Mouse (Mus musculus): ENCODE measurements around the gene Tmed10. TPM values are rescaled to one million over a fixed set of nuclear protein-coding genes. Genes with fewer than 3 reads are reported as not detected.
A peak's percentile ranks its signal among the peaks of the same experiment; 100 is the strongest.

Gene Tmed10
- polyA plus RNA-seq, 1 experiment from 2014 or later = 170 TPM

- ATAC-seq (no peak), DNase-seq (no peak)
- Histone ChIP-seq H3K4me2 (ENCODE audit: low read depth, low read length) (no peak overlapping the region), H3K27ac (ENCODE audit: low read depth) (no peak overlapping the region), H3K27me3 (ENCODE audit: insufficient read depth, low read length) (no peaks in the 10 kb centered on the region), H3K4me1 (ENCODE audit: insufficient read depth) (peaks cover 14% of the 10 kb centered on the region), H3K9ac (replicated peaks) (no peak overlapping the region), H3K36me3 (replicated peaks; ENCODE audit: insufficient read depth, low read length) (peaks cover 3% of the 10 kb centered on the region; the same call in 1 of the 2 replicates), H3K9me3 (ENCODE audit: low read length) (no peaks in the 10 kb centered on the region), H3K4me3 (ENCODE audit: low read depth, low read length) (no peak overlapping the region)
- WGBS (ENCODE audit: insufficient replicate concordance) = 64% methylated on average over 4 of the region's 4 CpGs
- TF ChIP-seq CTCF (IDR thresholded peaks at IDR 0.05; ENCODE audit: low read depth) = no peak
- no peak for TF ChIP-seq EP300 (IDR thresholded peaks at IDR 0.05; ENCODE audit: low read depth)
Observed at GRCm38 (mm10) chr12:85342310-85342709, 32.3 kb downstream of the Tmed10 start.

- Histone ChIP-seq H3K9me3 (ENCODE audit: low read length) (no peaks in the 10 kb centered on the region), H3K4me3 (ENCODE audit: low read depth, low read length) (no peak overlapping the region), H3K4me1 (ENCODE audit: insufficient read depth) (peaks cover 17% of the 10 kb centered on the region), H3K4me2 (ENCODE audit: low read depth, low read length) (no peak overlapping the region), H3K9ac (replicated peaks) (no peak overlapping the region), H3K27me3 (ENCODE audit: insufficient read depth, low read length) (no peaks in the 10 kb centered on the region), H3K36me3 (replicated peaks; ENCODE audit: insufficient read depth, low read length) (peaks cover 6% of the 10 kb centered on the region; the same call in 1 of the 2 replicates), H3K27ac (ENCODE audit: low read depth) (no peak overlapping the region)
- TF ChIP-seq CTCF (IDR thresholded peaks at IDR 0.05; ENCODE audit: low read depth) (peak; percentile 72), EP300 (IDR thresholded peaks at IDR 0.05; ENCODE audit: low read depth) (no peak)
- no peak for DNase-seq
- ATAC-seq = no peak
- 42% methylated on average over 1 of the region's 1 CpGs for WGBS (ENCODE audit: insufficient replicate concordance)
Observed at GRCm38 (mm10) chr12:85341131-85341530, 33.5 kb downstream of the Tmed10 start.

- Histone ChIP-seq H3K9me3 (ENCODE audit: low read length) (no peaks in the 10 kb centered on the region), H3K4me1 (ENCODE audit: insufficient read depth) (peaks cover 17% of the 10 kb centered on the region), H3K27me3 (ENCODE audit: insufficient read depth, low read length) (no peaks in the 10 kb centered on the region), H3K9ac (replicated peaks) (no peak overlapping the region), H3K4me3 (ENCODE audit: low read depth, low read length) (peak overlapping the region; percentile 100), H3K27ac (ENCODE audit: low read depth) (peak overlapping the region; percentile 97), H3K4me2 (ENCODE audit: low read depth, low read length) (peak overlapping the region; percentile 68), H3K36me3 (replicated peaks; ENCODE audit: insufficient read depth, low read length) (peaks cover 6% of the 10 kb centered on the region)
- TF ChIP-seq CTCF (IDR thresholded peaks at IDR 0.05; ENCODE audit: low read depth) = 0 out of 2 replicates have a peak, but pooled peaks have one; percentile 3
- TF ChIP-seq EP300 (IDR thresholded peaks at IDR 0.05; ENCODE audit: low read depth) = peak; percentile 24; the same call in 1 of the 2 replicates
- DNase-seq (peak; percentile 69), ATAC-seq (peak; percentile 18)
- WGBS (ENCODE audit: insufficient replicate concordance) = 21% methylated on average over 4 of the region's 4 CpGs
Observed at GRCm38 (mm10) chr12:85339947-85340346, 34.7 kb downstream of the Tmed10 start.

- H3K27me3 ChIP-seq (ENCODE audit: insufficient read depth, low read length) = no peaks in the 10 kb centered on the region
- peaks cover 17% of the 10 kb centered on the region for H3K4me1 ChIP-seq (ENCODE audit: insufficient read depth)
- peaks cover 10% of the 10 kb centered on the region for H3K36me3 ChIP-seq (replicated peaks; ENCODE audit: insufficient read depth, low read length)
- peak within 1 kb of the TSS; percentile 100 for H3K9ac ChIP-seq (replicated peaks)
- ATAC-seq = peak; percentile 90
- peak; percentile 96 for DNase-seq
- peak within 1 kb of the TSS; percentile 97 for H3K27ac ChIP-seq (ENCODE audit: low read depth)
- under 1% methylated on average over 36 of the region's 36 CpGs for WGBS (ENCODE audit: insufficient replicate concordance)
- peak within 1 kb of the TSS; percentile 100 for H3K4me3 ChIP-seq (ENCODE audit: low read depth, low read length)
- no peak for TF ChIP-seq CTCF (IDR thresholded peaks at IDR 0.05; ENCODE audit: low read depth)
- TF ChIP-seq EP300 (IDR thresholded peaks at IDR 0.05; ENCODE audit: low read depth) = no peak
- H3K9me3 ChIP-seq (ENCODE audit: low read length) = no peaks in the 10 kb centered on the region
- H3K4me2 ChIP-seq (ENCODE audit: low read depth, low read length) = peak within 1 kb of the TSS; percentile 68
Observed at GRCm38 (mm10) chr12:85339243-85339729, 35.4 kb downstream of the Tmed10 start, which contains the start of gene Nek9. TSS of gene Nek9 (minus strand) at chr12:85339362.

- Histone ChIP-seq H3K27ac (ENCODE audit: low read depth) (peak overlapping the region; percentile 97), H3K9ac (replicated peaks) (peak overlapping the region; percentile 100), H3K4me1 (ENCODE audit: insufficient read depth) (peaks cover 17% of the 10 kb centered on the region), H3K27me3 (ENCODE audit: insufficient read depth, low read length) (no peaks in the 10 kb centered on the region), H3K4me3 (ENCODE audit: low read depth, low read length) (peak overlapping the region; percentile 100), H3K4me2 (ENCODE audit: low read depth, low read length) (peak overlapping the region; percentile 68), H3K36me3 (replicated peaks; ENCODE audit: insufficient read depth, low read length) (peaks cover 15% of the 10 kb centered on the region), H3K9me3 (ENCODE audit: low read length) (no peaks in the 10 kb centered on the region)
- ATAC-seq (peak; percentile 69), DNase-seq (no peak)
- no peak for TF ChIP-seq CTCF (IDR thresholded peaks at IDR 0.05; ENCODE audit: low read depth)
- no peak for TF ChIP-seq EP300 (IDR thresholded peaks at IDR 0.05; ENCODE audit: low read depth)
- under 1% methylated on average over 35 of the region's 42 CpGs for WGBS (ENCODE audit: insufficient replicate concordance)
Observed at GRCm38 (mm10) chr12:85338815-85339214, 35.8 kb downstream of the Tmed10 start.

GRCm38 (mm10) chr12:85337567-85338311, 36.9 kb downstream of the Tmed10 start:
- Histone ChIP-seq H3K9ac (replicated peaks) (peak overlapping the region; percentile 100), H3K9me3 (ENCODE audit: low read length) (no peaks in the 10 kb centered on the region), H3K36me3 (replicated peaks; ENCODE audit: insufficient read depth, low read length) (peaks cover 24% of the 10 kb centered on the region), H3K4me2 (ENCODE audit: low read depth, low read length) (peak overlapping the region; percentile 68), H3K4me3 (ENCODE audit: low read depth, low read length) (peak overlapping the region; percentile 100), H3K27ac (ENCODE audit: low read depth) (0 out of 2 replicates have a peak overlapping the region, but pooled peaks have one; percentile 97), H3K4me1 (ENCODE audit: insufficient read depth) (peaks cover 17% of the 10 kb centered on the region), H3K27me3 (ENCODE audit: insufficient read depth, low read length) (no peaks in the 10 kb centered on the region)
- TF ChIP-seq EP300 (IDR thresholded peaks at IDR 0.05; ENCODE audit: low read depth) = no peak
- no peak for TF ChIP-seq CTCF (IDR thresholded peaks at IDR 0.05; ENCODE audit: low read depth)
- no peak for ATAC-seq
- WGBS (ENCODE audit: insufficient replicate concordance) = 57% methylated on average over 6 of the region's 6 CpGs
- no peak for DNase-seq
